Mouse (Mus musculus): ENCODE results near the gene Tspan6.

Gene Tspan6

GRCm38 (mm10) chrX:133898014-133898542 lies at the start of gene Tspan6:
Gene Tspan6, minus strand, starts transcription at chrX:133898429.
- in situ Hi-C loops (cut with MboI, MseI): no loop called here

DNA sequence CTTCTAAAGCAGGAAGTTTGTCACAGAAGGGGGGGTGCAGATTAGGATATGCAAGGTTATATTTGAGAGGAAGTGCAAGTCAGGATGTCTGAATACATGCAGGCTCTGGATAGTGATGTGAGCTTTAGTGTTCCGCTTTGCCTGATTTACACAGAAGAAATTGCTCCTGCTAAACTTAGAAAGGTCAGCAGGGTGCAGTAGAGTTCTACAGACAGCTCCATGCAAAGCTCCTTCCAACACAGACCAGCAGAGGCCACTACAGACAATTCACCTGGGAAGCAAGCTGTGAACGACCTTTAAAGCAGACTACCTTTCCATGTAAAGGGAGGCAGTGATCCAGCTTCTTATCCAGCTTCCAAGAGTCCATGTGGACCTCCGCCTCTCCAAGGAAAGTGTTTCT lies 49.2 kb upstream of the Tspan6 start:
- in situ Hi-C loops (cut with MboI, MseI): no loop called here

GRCm38 (mm10) chrX:133939561-133939960 lies 41.3 kb upstream of the Tspan6 start:
- in situ Hi-C loops (cut with MboI, MseI): no loop called here

- in situ Hi-C loops (cut with MboI, MseI): no loop called here
Measured at GRCm38 (mm10) chrX:133936605-133937225, 38.5 kb upstream of the Tspan6 start.

DNA sequence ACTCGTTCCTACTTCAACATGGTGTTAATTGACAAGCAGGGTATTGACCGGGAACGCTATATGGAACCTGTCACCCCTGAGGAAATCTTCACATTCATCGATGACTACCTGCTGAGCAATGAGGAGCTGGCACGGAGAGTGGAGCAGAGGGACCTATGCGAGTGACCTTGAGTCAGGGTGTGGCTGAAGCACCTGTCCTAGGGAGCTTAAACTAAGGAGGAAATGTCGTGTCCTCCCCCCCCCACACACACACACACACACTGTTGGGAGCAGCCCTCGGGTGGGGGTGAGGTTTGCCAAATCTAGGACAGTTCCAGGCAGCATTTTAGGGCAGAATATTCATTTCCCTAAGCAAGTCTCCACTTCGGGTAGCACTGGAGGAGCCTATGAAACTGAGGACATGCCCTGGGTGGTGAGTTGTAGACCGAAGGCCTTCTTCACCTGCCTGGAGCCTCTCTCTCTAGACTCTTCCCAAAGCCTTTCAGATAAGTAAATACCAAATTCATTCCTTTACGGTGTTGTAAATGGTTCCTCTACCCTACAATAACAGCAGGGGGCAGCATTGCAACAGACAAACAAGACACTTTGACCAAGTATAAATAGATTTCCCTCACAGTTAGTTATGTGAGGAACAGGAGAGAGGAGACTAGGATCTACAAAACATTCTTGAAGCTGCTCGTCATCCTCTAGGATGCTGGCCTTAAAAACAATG lies 33.2 kb upstream of the Tspan6 start:
- in situ Hi-C loops (cut with MboI, MseI): no loop called here

- in situ Hi-C loops (cut with MboI, MseI): no loop called here
Measured at GRCm38 (mm10) chrX:133926760-133927159, 28.5 kb upstream of the Tspan6 start.

GRCm38 (mm10) chrX:133921187-133921586 lies 23.0 kb upstream of the Tspan6 start:
- in situ Hi-C loops (cut with MboI, MseI): no loop called here

DNA sequence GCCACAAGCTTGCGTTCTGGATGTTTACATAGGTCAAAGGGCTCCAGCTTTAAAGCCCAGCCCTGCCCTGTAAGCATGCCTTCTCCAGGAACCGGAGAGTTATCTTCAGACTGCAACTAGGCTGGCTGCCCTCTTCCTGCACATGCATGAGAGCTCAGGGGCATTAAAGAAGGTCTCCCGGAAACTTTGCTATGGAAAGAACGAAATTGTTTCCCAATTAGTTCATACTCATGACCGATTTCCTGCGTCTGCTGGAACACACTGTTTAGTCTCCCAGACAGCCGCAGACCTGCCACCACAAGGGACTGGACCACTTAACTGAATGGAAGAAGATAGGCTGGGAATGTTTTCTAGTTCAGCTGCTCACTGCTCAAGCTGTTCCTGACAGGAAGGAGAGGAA lies 16.0 kb upstream of the Tspan6 start:
- in situ Hi-C loops (cut with MboI, MseI): no loop called here

GRCm38 (mm10) chrX:133913006-133913405 lies 14.8 kb upstream of the Tspan6 start:
- in situ Hi-C loops (cut with MboI, MseI): no loop called here

- in situ Hi-C loops (cut with MboI, MseI): no loop called here
Measured at GRCm38 (mm10) chrX:133911397-133912103, 13.3 kb upstream of the Tspan6 start.

DNA sequence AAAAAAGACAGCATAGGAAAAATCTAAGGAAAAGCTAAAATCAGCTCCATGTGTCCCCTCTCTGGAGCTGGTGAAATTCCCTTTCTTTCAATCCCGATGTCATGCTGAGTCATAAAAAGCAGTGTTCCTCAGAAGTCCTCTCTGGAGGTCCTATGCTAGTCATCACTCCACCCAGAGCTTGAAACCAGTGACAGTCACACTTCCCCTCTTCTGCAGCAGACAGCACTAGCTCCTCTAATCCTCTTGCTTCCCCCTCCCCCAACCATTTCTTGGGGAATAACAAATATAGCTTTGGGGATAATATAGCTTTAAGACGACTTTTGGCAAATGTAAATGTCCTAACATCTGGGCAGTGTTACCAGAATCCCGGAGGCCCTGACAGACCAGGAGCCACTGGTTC lies 10.0 kb upstream of the Tspan6 start, which contains the start of gene Srpx2:
Gene Srpx2 (plus strand): TSS at position 166 of the 400 bp plus-strand sequence.
- in situ Hi-C loops (cut with MboI, MseI): no loop called here

DNA sequence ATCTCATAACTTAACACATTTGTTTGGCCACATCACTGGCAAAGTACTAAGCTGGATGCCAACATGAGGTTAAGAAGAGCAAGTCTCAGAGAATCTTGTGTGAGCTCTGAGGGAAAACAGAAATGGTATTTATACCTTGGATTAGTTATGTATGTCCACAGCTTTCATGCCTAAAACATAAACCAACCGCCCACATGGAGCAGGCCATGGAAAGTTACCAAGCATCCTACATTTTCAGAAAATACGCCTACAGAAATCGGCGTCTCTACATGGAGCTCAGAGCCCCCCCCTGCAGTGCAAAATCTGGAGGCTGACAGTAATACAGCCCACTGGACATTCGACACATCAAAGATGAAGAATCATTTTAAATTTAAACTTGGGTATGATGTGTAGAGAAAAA lies 10.1 kb downstream of the Tspan6 start:
- in situ Hi-C loops (cut with MboI, MseI): loop anchor here (10.0 kb wide), 1 partner anchor 1443 kb away; no protein-coding TSS in a partner anchor

DNA sequence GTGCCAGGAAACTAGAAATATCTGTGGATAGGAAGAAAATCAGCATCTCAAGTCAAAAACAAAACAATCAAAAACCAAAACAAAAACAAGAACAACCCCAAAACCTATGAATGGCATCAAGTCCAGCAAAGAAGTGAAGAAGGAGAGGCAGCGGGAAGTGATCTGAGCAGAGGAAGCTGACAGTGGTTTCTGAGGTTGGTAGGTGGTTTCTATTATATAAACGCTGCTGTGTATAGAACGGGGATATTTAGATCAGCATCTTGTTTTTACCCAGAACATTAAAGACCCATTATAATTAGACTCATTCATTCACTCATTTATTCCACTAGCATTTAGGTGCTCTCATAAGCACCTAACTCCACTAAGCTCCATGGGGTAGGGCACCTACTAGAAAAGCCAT lies 10.9 kb downstream of the Tspan6 start:
- in situ Hi-C loops (cut with MboI, MseI): loop anchor here (10.0 kb wide), 1 partner anchor 1443 kb away; no protein-coding TSS in a partner anchor

GRCm38 (mm10) chrX:133869743-133870142 lies 28.5 kb downstream of the Tspan6 start:
- in situ Hi-C loops (cut with MboI, MseI): no loop called here

GRCm38 (mm10) chrX:133853637-133854036 lies 44.6 kb downstream of the Tspan6 start:
- in situ Hi-C loops (cut with MboI, MseI): no loop called here

GRCm38 (mm10) chrX:133850680-133851079 lies 47.5 kb downstream of the Tspan6 start, which contains the start of gene Tnmd:
Gene Tnmd, plus strand, starts transcription at chrX:133850980.
- in situ Hi-C loops (cut with MboI, MseI): no loop called here

Data from T-helper 1 cell (primary cell).